Mouse (Mus musculus): ENCODE measurements at regions not wholly inside any gene's neighbourhood (a gene's known extent, or its start where the extent isn't known, plus 50 kb on each side); places are given as distances from the start of the nearest gene placed in this dataset.

DNA sequence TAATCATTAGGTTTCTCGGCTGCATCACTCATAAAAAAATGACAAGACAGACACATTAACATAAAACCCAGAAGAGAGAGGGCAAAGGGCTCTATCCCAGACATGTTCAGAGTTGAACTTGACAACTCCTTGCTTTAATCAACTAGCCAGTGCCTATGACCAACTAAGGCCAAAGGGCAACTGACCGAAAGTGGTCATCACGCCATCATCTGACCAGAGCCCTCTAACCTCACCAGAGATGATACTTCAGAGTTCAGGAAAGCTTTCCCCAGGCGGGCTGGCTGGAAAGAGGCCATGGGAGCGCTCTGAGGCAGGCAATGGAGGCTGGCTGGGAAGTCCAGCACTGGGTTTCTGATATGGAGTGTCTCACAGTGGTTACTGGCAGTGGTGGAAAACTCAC lies 80.6 kb downstream of the Dad1 start:
- 78% methylated on average over 5 of the region's 5 CpGs for WGBS

DNA sequence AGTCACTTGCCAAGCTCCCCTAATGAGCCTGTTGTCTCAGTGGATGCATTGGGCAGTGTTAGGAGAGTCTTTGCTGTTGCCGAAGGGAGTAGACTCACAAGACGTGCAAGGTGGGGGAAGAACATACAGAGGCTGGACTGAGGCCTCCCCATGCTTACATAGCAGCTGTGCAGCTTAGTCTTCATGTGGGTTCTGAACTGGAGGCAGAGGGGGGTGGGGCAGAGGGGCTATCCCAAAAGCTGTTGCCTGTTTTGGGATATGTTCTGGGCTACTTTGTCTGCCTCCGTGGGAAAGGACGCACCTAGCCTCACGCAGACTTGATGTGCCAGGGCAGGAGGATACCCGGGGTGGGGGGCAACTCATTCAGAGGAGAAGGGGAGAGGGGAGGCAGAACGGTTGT lies 84.7 kb downstream of the Dad1 start:
- H3K4me2 ChIP-seq, result no peak overlapping the region
- H3K9ac ChIP-seq (ENCODE audit: low read depth, low read length), result no peak overlapping the region
- H3K27ac ChIP-seq (ENCODE audit: low read depth, low read length), result no peak overlapping the region
- no peaks in the 10 kb centered on the region for H3K4me1 ChIP-seq (replicated peaks; ENCODE audit: control insufficient read depth, insufficient read depth, low read length)
- H3K36me3 ChIP-seq (ENCODE audit: control insufficient read depth, insufficient read depth, low read length), result no peaks in the 10 kb centered on the region
- 80% methylated on average over 7 of the region's 7 CpGs for WGBS
- DNase-seq (ENCODE audit: low spot score) (no peak), ATAC-seq (replicated peaks; ENCODE audit: low FRiP score) (no peak)
- no peaks in the 10 kb centered on the region for H3K9me3 ChIP-seq (ENCODE audit: control insufficient read depth, low read length)
- 0 out of 2 replicates have a peak, but pooled peaks cover 8% of the 10 kb centered on the region for H3K27me3 ChIP-seq (replicated peaks; ENCODE audit: control insufficient read depth, insufficient read depth, low read length)
- H3K4me3 ChIP-seq (ENCODE audit: low read depth, low read length), result no peak overlapping the region

More for the DNA sequence above, 80.6 kb downstream of the Dad1 start:
- Histone ChIP-seq H3K4me3 (ENCODE audit: low read depth, low read length) (no peak overlapping the region), H3K4me2 (no peak overlapping the region), H3K9me3 (ENCODE audit: control insufficient read depth, low read length) (no peaks in the 10 kb centered on the region), H3K9ac (ENCODE audit: low read depth, low read length) (no peak overlapping the region), H3K4me1 (replicated peaks; ENCODE audit: control insufficient read depth, insufficient read depth, low read length) (peaks cover 4% of the 10 kb centered on the region; the same call in 1 of the 2 replicates), H3K36me3 (ENCODE audit: control insufficient read depth, insufficient read depth, low read length) (no peaks in the 10 kb centered on the region), H3K27ac (ENCODE audit: low read depth, low read length) (no peak overlapping the region), H3K27me3 (replicated peaks; ENCODE audit: control insufficient read depth, insufficient read depth, low read length) (peaks cover 9% of the 10 kb centered on the region; the same call in 1 of the 2 replicates)
- DNase-seq (ENCODE audit: low spot score), result no peak
- ATAC-seq (replicated peaks; ENCODE audit: low FRiP score), result no peak

DNA sequence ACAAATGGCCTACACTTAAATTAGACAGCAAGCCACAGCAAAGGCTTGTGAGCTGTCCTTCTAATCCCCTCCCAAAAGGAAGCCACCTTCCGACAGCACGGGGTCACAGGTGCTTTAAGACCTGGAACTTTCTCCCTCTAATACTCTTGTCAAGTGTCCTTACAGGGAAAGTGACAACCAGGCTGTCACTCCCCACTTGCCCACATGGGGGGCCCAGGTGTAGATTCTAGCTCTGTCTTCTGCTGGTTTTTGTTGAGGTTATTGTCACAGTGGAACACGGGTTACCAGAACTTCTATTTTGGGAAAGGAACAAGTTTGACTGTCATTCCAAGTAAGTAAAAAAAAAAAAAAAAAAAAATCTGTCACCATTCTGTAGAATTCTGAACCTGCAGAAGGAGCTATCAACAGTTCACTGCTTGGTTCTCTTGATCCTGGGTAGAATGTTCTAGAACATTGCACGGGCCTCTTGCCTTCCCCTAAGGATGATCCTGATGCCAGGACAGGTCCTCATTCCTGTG lies 85.4 kb downstream of the Dad1 start:
- H3K27ac ChIP-seq (ENCODE audit: low read depth, low read length), result no peak overlapping the region
- H3K4me1 ChIP-seq (replicated peaks; ENCODE audit: control insufficient read depth, insufficient read depth, low read length), result no peaks in the 10 kb centered on the region
- ATAC-seq (replicated peaks; ENCODE audit: low FRiP score), result no peak
- 58% methylated on average over 4 of the region's 4 CpGs for WGBS
- no peaks in the 10 kb centered on the region for H3K9me3 ChIP-seq (ENCODE audit: control insufficient read depth, low read length)
- H3K4me2 ChIP-seq, result no peak overlapping the region
- no peak overlapping the region for H3K4me3 ChIP-seq (ENCODE audit: low read depth, low read length)
- 0 out of 2 replicates have a peak, but pooled peaks cover 8% of the 10 kb centered on the region for H3K27me3 ChIP-seq (replicated peaks; ENCODE audit: control insufficient read depth, insufficient read depth, low read length)
- DNase-seq (ENCODE audit: low spot score), result no peak
- no peaks in the 10 kb centered on the region for H3K36me3 ChIP-seq (ENCODE audit: control insufficient read depth, insufficient read depth, low read length)
- H3K9ac ChIP-seq (ENCODE audit: low read depth, low read length), result no peak overlapping the region

DNA sequence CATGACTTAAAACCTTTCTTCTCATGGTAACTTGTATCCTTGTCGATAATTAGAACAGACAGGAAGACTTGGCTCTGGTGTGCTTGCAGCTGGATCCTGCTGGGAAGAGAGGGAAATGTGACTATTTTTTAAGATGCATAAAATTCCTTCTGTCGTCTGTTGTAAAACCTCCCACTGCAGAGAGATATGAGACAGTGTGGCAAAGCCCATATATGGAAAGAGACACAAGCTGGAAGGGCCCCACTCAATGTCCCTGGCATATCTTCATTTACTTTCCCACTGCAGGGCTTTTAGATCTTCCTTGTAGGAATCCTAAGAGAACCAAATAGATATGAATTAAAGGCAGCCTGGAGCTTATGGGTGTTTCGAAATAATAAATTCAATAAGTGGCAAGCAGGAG lies 87.8 kb downstream of the Dad1 start:
- DNase-seq (ENCODE audit: low spot score) (no peak), ATAC-seq (replicated peaks; ENCODE audit: low FRiP score) (no peak)
- Histone ChIP-seq H3K27ac (ENCODE audit: low read depth, low read length) (no peak overlapping the region), H3K4me2 (no peak overlapping the region), H3K27me3 (replicated peaks; ENCODE audit: control insufficient read depth, insufficient read depth, low read length) (0 out of 2 replicates have a peak, but pooled peaks cover 3% of the 10 kb centered on the region), H3K9ac (ENCODE audit: low read depth, low read length) (no peak overlapping the region), H3K9me3 (ENCODE audit: control insufficient read depth, low read length) (no peaks in the 10 kb centered on the region), H3K4me1 (replicated peaks; ENCODE audit: control insufficient read depth, insufficient read depth, low read length) (no peaks in the 10 kb centered on the region), H3K36me3 (ENCODE audit: control insufficient read depth, insufficient read depth, low read length) (no peaks in the 10 kb centered on the region), H3K4me3 (ENCODE audit: low read depth, low read length) (no peak overlapping the region)
- WGBS, result 53% methylated on average over 3 of the region's 3 CpGs

DNA sequence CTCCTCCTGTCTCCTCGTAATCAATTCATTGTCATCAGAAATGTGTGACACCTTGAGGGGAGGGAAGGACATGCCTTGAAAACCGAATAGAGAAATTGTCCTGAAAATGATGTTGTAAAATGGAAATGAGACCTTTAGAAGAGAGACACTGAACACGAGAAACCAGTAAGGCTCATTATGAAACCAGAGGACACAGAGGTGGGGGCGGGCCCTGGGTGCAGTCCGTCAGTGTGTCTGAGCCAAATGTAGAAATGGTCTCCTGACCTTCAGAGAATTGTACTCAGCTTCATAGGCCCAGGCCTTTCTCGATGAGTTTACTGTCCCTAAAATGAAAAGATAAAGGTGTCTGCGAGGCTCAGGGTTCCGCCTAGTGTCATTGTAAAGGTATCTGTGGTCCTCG lies 89.0 kb downstream of the Dad1 start:
- no peak overlapping the region for H3K4me2 ChIP-seq
- no peak overlapping the region for H3K4me3 ChIP-seq (ENCODE audit: low read depth, low read length)
- H3K9me3 ChIP-seq (ENCODE audit: control insufficient read depth, low read length), result no peaks in the 10 kb centered on the region
- 79% methylated on average over 9 of the region's 9 CpGs for WGBS
- no peak overlapping the region for H3K9ac ChIP-seq (ENCODE audit: low read depth, low read length)
- ATAC-seq (replicated peaks; ENCODE audit: low FRiP score) (no peak), DNase-seq (ENCODE audit: low spot score) (no peak)
- 0 out of 2 replicates have a peak, but pooled peaks cover 2% of the 10 kb centered on the region for H3K27me3 ChIP-seq (replicated peaks; ENCODE audit: control insufficient read depth, insufficient read depth, low read length)
- no peaks in the 10 kb centered on the region for H3K36me3 ChIP-seq (ENCODE audit: control insufficient read depth, insufficient read depth, low read length)
- no peak overlapping the region for H3K27ac ChIP-seq (ENCODE audit: low read depth, low read length)
- no peaks in the 10 kb centered on the region for H3K4me1 ChIP-seq (replicated peaks; ENCODE audit: control insufficient read depth, insufficient read depth, low read length)

DNA sequence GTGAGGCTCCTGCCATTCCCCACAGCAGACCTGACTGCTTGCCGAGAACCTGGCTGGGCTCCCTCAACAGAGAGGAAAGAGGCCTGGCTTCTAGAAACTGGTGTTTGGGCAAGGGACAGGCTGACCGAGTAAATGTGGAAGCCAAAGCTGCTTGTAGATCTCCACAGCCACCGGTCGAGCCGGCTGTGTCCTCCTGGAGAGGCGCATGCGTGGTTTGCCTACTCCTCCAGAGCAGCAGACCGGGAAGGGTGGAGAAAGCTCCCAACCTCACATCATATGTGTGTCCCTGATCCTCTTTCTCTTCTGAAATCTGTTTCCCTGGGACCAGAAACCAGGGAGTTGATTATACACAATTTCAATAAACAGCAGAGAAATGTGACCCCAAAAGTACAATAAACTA lies 92.0 kb downstream of the Dad1 start:
- Histone ChIP-seq H3K4me1 (replicated peaks; ENCODE audit: control insufficient read depth, insufficient read depth, low read length) (no peaks in the 10 kb centered on the region), H3K27me3 (replicated peaks; ENCODE audit: control insufficient read depth, insufficient read depth, low read length) (0 out of 2 replicates have a peak, but pooled peaks cover 2% of the 10 kb centered on the region), H3K4me2 (no peak overlapping the region), H3K4me3 (ENCODE audit: low read depth, low read length) (no peak overlapping the region), H3K9me3 (ENCODE audit: control insufficient read depth, low read length) (no peaks in the 10 kb centered on the region), H3K36me3 (ENCODE audit: control insufficient read depth, insufficient read depth, low read length) (no peaks in the 10 kb centered on the region), H3K9ac (ENCODE audit: low read depth, low read length) (no peak overlapping the region), H3K27ac (ENCODE audit: low read depth, low read length) (no peak overlapping the region)
- ATAC-seq (replicated peaks; ENCODE audit: low FRiP score), result no peak
- 76% methylated on average over 8 of the region's 8 CpGs for WGBS
- DNase-seq (ENCODE audit: low spot score), result no peak

DNA sequence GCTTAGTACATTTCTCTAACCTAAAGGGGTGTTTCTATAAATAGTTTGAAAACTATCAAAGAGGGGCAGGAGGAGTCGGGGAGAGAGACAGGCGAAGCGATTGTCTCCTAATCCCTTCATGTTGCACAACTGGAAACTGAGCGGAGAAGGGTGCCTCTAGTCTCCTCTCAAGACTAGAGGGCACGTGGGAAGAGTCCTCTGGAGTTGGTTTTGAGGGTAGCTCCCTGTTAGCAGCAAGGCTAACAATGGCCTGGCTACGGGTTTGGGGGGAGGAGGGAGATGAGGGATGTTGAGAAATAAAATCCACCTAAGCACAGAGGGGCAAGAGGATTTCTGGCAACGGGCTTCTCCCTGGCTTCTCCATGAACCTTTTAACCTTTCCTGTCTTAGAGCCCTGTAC lies 92.7 kb downstream of the Dad1 start:
- ATAC-seq (replicated peaks; ENCODE audit: low FRiP score) (no peak), DNase-seq (ENCODE audit: low spot score) (no peak)
- H3K4me2 ChIP-seq, result no peak overlapping the region
- no peak overlapping the region for H3K27ac ChIP-seq (ENCODE audit: low read depth, low read length)
- H3K9me3 ChIP-seq (ENCODE audit: control insufficient read depth, low read length), result no peaks in the 10 kb centered on the region
- H3K4me1 ChIP-seq (replicated peaks; ENCODE audit: control insufficient read depth, insufficient read depth, low read length), result no peaks in the 10 kb centered on the region
- H3K36me3 ChIP-seq (ENCODE audit: control insufficient read depth, insufficient read depth, low read length), result no peaks in the 10 kb centered on the region
- H3K4me3 ChIP-seq (ENCODE audit: low read depth, low read length), result no peak overlapping the region
- H3K9ac ChIP-seq (ENCODE audit: low read depth, low read length), result no peak overlapping the region
- WGBS, result 73% methylated on average over 7 of the region's 7 CpGs
- 0 out of 2 replicates have a peak, but pooled peaks cover 4% of the 10 kb centered on the region for H3K27me3 ChIP-seq (replicated peaks; ENCODE audit: control insufficient read depth, insufficient read depth, low read length)

DNA sequence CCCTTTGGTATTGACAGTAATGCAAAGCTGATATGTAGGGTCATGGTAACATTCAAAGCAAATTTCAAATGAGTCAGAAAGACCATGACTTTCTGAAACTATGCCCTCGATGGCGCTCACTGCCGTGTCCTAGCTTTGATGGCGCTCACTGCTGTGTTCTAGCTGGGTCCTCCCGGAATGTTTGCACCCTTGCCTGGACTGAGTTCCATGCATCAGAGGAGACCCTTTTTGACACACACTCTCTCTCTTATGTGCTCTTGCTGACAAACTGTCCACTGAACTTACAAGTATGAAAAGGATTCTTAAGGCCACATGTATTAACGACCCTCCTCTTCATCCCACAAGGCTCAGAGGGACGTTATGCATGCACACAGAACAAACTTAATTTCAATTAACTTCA lies 94.1 kb downstream of the Dad1 start:
- ATAC-seq (replicated peaks; ENCODE audit: low FRiP score) (no peak), DNase-seq (ENCODE audit: low spot score) (no peak)
- H3K9me3 ChIP-seq (ENCODE audit: control insufficient read depth, low read length), result no peaks in the 10 kb centered on the region
- no peak overlapping the region for H3K4me2 ChIP-seq
- no peak overlapping the region for H3K27ac ChIP-seq (ENCODE audit: low read depth, low read length)
- 88% methylated on average over 7 of the region's 7 CpGs for WGBS
- no peak overlapping the region for H3K9ac ChIP-seq (ENCODE audit: low read depth, low read length)
- H3K27me3 ChIP-seq (replicated peaks; ENCODE audit: control insufficient read depth, insufficient read depth, low read length), result 0 out of 2 replicates have a peak, but pooled peaks cover 4% of the 10 kb centered on the region
- no peaks in the 10 kb centered on the region for H3K36me3 ChIP-seq (ENCODE audit: control insufficient read depth, insufficient read depth, low read length)
- no peak overlapping the region for H3K4me3 ChIP-seq (ENCODE audit: low read depth, low read length)
- no peaks in the 10 kb centered on the region for H3K4me1 ChIP-seq (replicated peaks; ENCODE audit: control insufficient read depth, insufficient read depth, low read length)

DNA sequence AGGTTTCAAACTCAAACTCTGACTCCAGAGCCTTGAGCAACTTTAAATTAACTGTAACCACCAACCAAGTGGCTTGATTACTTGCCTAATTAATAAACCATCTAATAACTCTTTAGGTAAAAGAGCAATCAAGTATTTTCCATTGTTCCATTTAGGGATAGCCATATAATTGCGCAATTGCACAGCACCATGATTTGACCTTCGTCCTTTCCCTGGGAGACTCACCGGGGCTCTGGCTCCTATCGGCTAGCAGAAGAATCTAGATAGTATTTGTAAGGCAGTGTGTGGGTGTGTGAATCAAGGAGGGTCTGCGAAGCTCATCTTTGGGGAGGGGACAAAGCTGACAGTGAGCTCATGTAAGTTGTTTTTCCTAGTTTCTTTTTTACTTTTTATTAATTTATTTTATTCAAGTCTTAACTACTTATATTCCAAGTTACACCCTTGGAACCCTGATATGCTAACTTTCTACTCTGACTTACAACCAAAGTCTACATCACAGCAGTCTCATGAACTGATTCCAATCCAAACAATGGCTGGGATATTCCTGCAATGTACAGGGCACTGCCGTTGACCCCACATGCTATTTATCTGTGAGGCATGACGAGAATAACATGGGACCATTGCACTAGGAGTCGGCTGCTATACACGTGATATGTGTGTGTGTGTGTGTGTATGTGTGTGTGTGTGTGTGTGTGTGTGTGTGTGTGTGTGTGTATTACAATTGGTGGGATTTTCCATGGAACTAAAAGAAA lies 95.5 kb downstream of the Dad1 start:
- Histone ChIP-seq H3K36me3 (ENCODE audit: control insufficient read depth, insufficient read depth, low read length) (no peaks in the 10 kb centered on the region), H3K4me3 (ENCODE audit: low read depth, low read length) (no peak overlapping the region), H3K9ac (ENCODE audit: low read depth, low read length) (no peak overlapping the region), H3K9me3 (ENCODE audit: control insufficient read depth, low read length) (no peaks in the 10 kb centered on the region), H3K4me1 (replicated peaks; ENCODE audit: control insufficient read depth, insufficient read depth, low read length) (no peaks in the 10 kb centered on the region), H3K27me3 (replicated peaks; ENCODE audit: control insufficient read depth, insufficient read depth, low read length) (0 out of 2 replicates have a peak, but pooled peaks cover 2% of the 10 kb centered on the region), H3K4me2 (no peak overlapping the region), H3K27ac (ENCODE audit: low read depth, low read length) (no peak overlapping the region)
- ATAC-seq (replicated peaks; ENCODE audit: low FRiP score), result no peak
- 76% methylated on average over 9 of the region's 9 CpGs for WGBS
- DNase-seq (ENCODE audit: low spot score), result no peak
